Mouse (Mus musculus) liver, postnatal 0 days (tissue): Measurements from ENCODE around the gene Xkr7.

Source experiments
- CTCF ChIP-seq: sonication (generic); IDR thresholded peaks from 2 replicates; pipeline ENCODE4 v1.5.1; 2016; ENCODE audit warnings: antibody characterized with exemption, low read depth
- EP300 ChIP-seq: IDR thresholded peaks from 2 replicates; pipeline ENCODE4 v1.6.1; 2016; ENCODE audit warnings: antibody characterized with exemption, low read depth, mild to moderate bottlenecking

DNA sequence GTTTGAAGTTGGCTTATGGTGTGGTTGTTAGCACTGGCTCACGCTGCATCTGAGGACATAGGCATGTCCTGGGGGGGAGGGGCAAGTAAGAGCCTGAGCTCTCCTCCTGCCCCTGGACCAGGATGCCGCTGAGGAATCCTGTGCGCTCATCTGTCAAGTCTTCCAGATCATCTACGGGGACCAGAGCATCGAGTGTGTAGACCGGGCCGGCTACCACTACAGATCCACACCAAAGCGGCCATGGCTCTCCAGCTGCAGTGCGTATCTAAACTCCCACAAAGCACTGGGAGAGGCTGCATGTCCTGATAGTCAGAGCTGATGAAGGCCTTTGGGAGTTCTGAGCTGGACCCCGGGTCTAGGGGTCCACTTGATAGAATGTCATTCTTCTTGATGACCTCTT lies 43.0 kb downstream of the Xkr7 start:
- no peak for TF ChIP-seq CTCF
- no peak for TF ChIP-seq EP300
